Mouse (Mus musculus) brain, embryonic 14.5 days (tissue): Measurements from ENCODE around the gene Dynll1.

Source experiments
- CTCF ChIP-seq: fragments of 200-500 bp; IDR thresholded peaks from 2 replicates; pipeline ENCODE4 v1.5.1; 2012; ENCODE audit warnings: inconsistent platforms, mild to moderate bottlenecking, moderate library complexity, borderline replicate concordance; ENCODE audit not compliant: insufficient read depth, insufficient read length; ENCODE audit errors: extremely low read depth
- POLR2A ChIP-seq: fragments of 200-500 bp; IDR thresholded peaks from 2 replicates; pipeline ENCODE4 v1.6.1; 2012; ENCODE audit warnings: mild to moderate bottlenecking, inconsistent platforms, borderline replicate concordance; ENCODE audit not compliant: poor library complexity, insufficient read depth, insufficient read length, severe bottlenecking; ENCODE audit errors: extremely low read depth

- TF ChIP-seq CTCF (no peak), POLR2A (peak; percentile 94)
Measured at GRCm38 (mm10) chr5:115300792-115301614, at the start of gene Dynll1.
